Mouse (Mus musculus) neural tube, embryonic 14.5 days (tissue): ENCODE measurements around the gene Nenf. TPM values are rescaled to one million over a fixed set of nuclear protein-coding genes. Genes with fewer than 3 reads are reported as not detected.

Experiments used
- ATAC-seq: fragments of 200-750 bp; cut with Nextera tagmentation; 2 replicates; pipeline ENCODE4 v1.8.0; 2017; ENCODE audit warnings: low read depth, mild to moderate bottlenecking, moderate TSS enrichment, moderate library complexity
- H3K27ac ChIP-seq: fragments of 300-500 bp; sonication (generic); 2 replicates; pipeline ENCODE4 v1.5.1; 2014; ENCODE audit warnings: low read depth, mild to moderate bottlenecking, control low read depth, low read length, moderate library complexity, mixed read lengths
- H3K27me3 ChIP-seq: fragments of 300-500 bp; sonication (generic); 2 replicates; pipeline ENCODE4 v1.6.1; 2014; ENCODE audit warnings: low read length; ENCODE audit not compliant: control insufficient read depth, insufficient read depth
- H3K36me3 ChIP-seq: fragments of 300-500 bp; sonication (generic); 2 replicates; pipeline ENCODE4 v1.6.1; 2014; ENCODE audit warnings: low read length, mixed read lengths; ENCODE audit not compliant: control insufficient read depth, insufficient read depth
- H3K4me1 ChIP-seq: fragments of 300-500 bp; sonication (generic); 2 replicates; pipeline ENCODE4 v1.6.1; 2014; ENCODE audit warnings: low read length; ENCODE audit not compliant: control insufficient read depth, insufficient read depth
- H3K4me2 ChIP-seq: fragments of 300-500 bp; sonication (generic); 2 replicates; pipeline ENCODE4 v1.6.1; 2014; ENCODE audit warnings: mild to moderate bottlenecking, low read depth, low read length, control low read depth
- H3K4me3 ChIP-seq: fragments of 300-500 bp; sonication (generic); 2 replicates; pipeline ENCODE4 v1.5.1; 2014; ENCODE audit warnings: low read depth, low read length, control low read depth, mixed read lengths
- H3K9ac ChIP-seq: fragments of 300-500 bp; sonication (generic); replicated peaks from 2 replicates; pipeline ENCODE4 v1.6.1; 2014; ENCODE audit warnings: low read depth, mild to moderate bottlenecking, control low read depth, low read length, mixed read lengths
- H3K9me3 ChIP-seq: fragments of 300-500 bp; sonication (generic); 2 replicates; pipeline ENCODE4 v1.6.1; 2016; ENCODE audit warnings: low read length; ENCODE audit not compliant: control insufficient read depth
- WGBS: fragments of 180-500 bp; shearing (Covaris S2); extraction: QIAGEN DNeasy Blood & Tissue Kit; methylation state at CpG from one replicate; pipeline ENCODE4 v1.1.7; 2014; 5-methylcytosine and 5-hydroxymethylcytosine counted together
- polyA plus RNA-seq: library from polyadenylated mRNA; unstranded; fragments of >200 nt; fragmentation: Nextera tagmentation; extraction: Ambion mirVana; gene quantifications from 2 replicates; pipeline ENCODE4 v1.2.1, GENCODE M21; 2014

The Nenf gene
- polyA plus RNA-seq, 1 experiment from 2014 or later: 167 TPM

DNA sequence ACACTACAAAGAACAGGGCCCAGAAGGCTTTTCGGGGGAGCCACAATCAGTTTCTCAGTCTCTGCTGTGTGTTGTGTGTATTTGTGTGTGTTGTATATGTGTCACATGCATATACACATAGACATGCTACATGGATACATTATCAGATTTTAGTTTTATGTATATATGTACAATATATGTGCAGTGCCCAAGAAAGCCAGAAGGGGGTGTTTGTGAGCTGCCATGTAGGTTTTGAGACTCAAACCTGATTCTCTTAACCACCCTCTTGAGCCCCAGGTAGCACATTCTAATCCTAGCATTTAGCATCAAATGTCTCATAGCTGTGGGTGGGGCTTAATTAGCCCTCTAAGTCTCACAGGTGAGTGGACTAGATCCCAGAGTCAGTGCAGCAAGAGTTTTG, 35.7 kb downstream of the Nenf start:
- Histone ChIP-seq H3K36me3 (no peaks in the 10 kb centered on the region), H3K9ac (no peak overlapping the region), H3K9me3 (no peaks in the 10 kb centered on the region), H3K4me2 (no peak overlapping the region), H3K4me3 (no peak overlapping the region), H3K27me3 (no peaks in the 10 kb centered on the region), H3K4me1 (no peaks in the 10 kb centered on the region), H3K27ac (no peak overlapping the region)
- 94% methylated on average over 1 of the region's 1 CpGs for WGBS
- no peak for ATAC-seq

- ATAC-seq: no peak
- no peaks in the 10 kb centered on the region for H3K4me1 ChIP-seq
Measured at GRCm38 (mm10) chr1:191281171-191281570, 36.8 kb downstream of the Nenf start.

GRCm38 (mm10) chr1:191278324-191278723, 39.7 kb downstream of the Nenf start:
- Histone ChIP-seq H3K4me1 (no peaks in the 10 kb centered on the region), H3K9ac (no peak overlapping the region), H3K4me3 (no peak overlapping the region), H3K27ac (no peak overlapping the region), H3K27me3 (no peaks in the 10 kb centered on the region), H3K4me2 (no peak overlapping the region), H3K9me3 (no peaks in the 10 kb centered on the region), H3K36me3 (no peaks in the 10 kb centered on the region)
- 85% methylated on average over 4 of the region's 4 CpGs for WGBS
- no peak for ATAC-seq

More at GRCm38 (mm10) chr1:191281171-191281570, 36.8 kb downstream of the Nenf start:
- Histone ChIP-seq H3K9ac (no peak overlapping the region), H3K4me2 (no peak overlapping the region), H3K27me3 (no peaks in the 10 kb centered on the region), H3K36me3 (no peaks in the 10 kb centered on the region), H3K27ac (no peak overlapping the region), H3K9me3 (no peaks in the 10 kb centered on the region), H3K4me3 (no peak overlapping the region)
- 72% methylated on average over 7 of the region's 7 CpGs for WGBS

- Histone ChIP-seq H3K36me3 (no peaks in the 10 kb centered on the region), H3K9ac (no peak overlapping the region), H3K27ac (no peak overlapping the region), H3K27me3 (no peaks in the 10 kb centered on the region), H3K9me3 (no peaks in the 10 kb centered on the region), H3K4me2 (no peak overlapping the region), H3K4me1 (no peaks in the 10 kb centered on the region), H3K4me3 (no peak overlapping the region)
- no peak for ATAC-seq
- WGBS: 81% methylated on average over 14 of the region's 14 CpGs
Measured at GRCm38 (mm10) chr1:191277549-191278059, 40.4 kb downstream of the Nenf start.

GRCm38 (mm10) chr1:191276181-191276580, 41.8 kb downstream of the Nenf start:
- Histone ChIP-seq H3K27ac (no peak overlapping the region), H3K9me3 (no peaks in the 10 kb centered on the region), H3K36me3 (no peaks in the 10 kb centered on the region), H3K4me3 (no peak overlapping the region), H3K4me2 (no peak overlapping the region), H3K9ac (no peak overlapping the region), H3K27me3 (no peaks in the 10 kb centered on the region), H3K4me1 (no peaks in the 10 kb centered on the region)
- ATAC-seq: no peak
- 92% methylated on average over 7 of the region's 7 CpGs for WGBS

DNA sequence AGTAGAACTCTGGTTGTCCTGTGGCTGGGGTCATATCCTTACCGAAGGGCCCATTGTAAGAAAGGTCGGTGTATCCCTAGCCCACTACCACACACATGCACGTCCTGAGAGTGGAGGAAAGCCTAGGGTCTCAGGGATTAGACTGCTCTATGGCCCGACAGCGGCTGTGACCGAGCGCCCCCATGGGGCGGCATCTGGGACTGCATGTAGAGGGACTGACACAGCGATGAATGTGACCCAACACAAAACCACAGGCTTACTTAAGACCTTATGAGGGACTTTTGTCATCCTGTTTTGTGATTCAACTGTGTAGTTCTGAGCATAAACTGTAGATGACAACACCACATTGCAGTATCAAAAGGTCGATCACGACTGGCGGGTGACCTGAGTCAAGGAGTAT, 42.5 kb downstream of the Nenf start:
- H3K4me1 ChIP-seq: no peaks in the 10 kb centered on the region
- H3K27me3 ChIP-seq: no peaks in the 10 kb centered on the region
- H3K9ac ChIP-seq: no peak overlapping the region
- WGBS: 7% methylated on average over 12 of the region's 12 CpGs
- H3K9me3 ChIP-seq: no peaks in the 10 kb centered on the region
- H3K4me2 ChIP-seq: no peak overlapping the region
- H3K36me3 ChIP-seq: no peaks in the 10 kb centered on the region
- ATAC-seq: peak; percentile 76; the same call in 1 of the 2 replicates
- H3K4me3 ChIP-seq: no peak overlapping the region
- no peak overlapping the region for H3K27ac ChIP-seq

DNA sequence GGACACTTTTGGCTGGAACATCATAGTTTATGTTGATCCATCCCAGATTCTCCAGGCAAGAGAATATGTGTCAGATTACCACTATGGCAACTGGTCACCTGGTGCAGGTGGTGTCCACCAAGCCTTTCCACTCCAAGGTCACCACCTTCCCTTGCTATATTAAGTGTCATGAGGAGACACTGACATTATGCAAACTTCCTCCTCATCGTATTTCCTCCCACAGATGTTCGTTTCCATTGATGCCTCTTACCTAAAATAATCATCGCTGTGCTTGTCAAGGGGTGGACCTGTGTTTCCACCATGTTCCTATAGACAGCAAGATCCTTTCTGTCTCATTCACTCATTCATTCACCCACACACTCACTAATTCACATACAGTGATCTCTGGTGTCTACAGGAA, 45.3 kb downstream of the Nenf start:
- Histone ChIP-seq H3K4me3 (no peak overlapping the region), H3K9me3 (no peaks in the 10 kb centered on the region), H3K4me2 (no peak overlapping the region), H3K9ac (no peak overlapping the region), H3K36me3 (no peaks in the 10 kb centered on the region), H3K27me3 (no peaks in the 10 kb centered on the region), H3K27ac (no peak overlapping the region), H3K4me1 (no peaks in the 10 kb centered on the region)
- 91% methylated on average over 3 of the region's 3 CpGs for WGBS
- no peak for ATAC-seq

DNA sequence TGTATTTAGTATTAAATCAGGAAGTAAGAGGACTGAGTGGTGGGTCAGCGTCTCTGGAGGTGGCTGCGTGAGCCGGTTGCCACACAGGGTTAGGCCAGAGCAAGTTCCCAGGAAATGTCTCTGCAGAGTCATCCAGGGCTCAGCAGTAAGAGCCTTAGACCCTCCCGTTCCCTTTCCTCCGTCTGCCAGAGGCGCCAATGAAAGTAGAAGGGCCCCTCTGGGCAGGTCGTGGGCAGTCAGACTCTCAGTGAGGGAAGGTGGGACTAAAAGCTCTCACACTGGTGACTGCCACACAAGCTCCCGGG, 48.4 kb downstream of the Nenf start:
- H3K36me3 ChIP-seq: no peaks in the 10 kb centered on the region
- no peaks in the 10 kb centered on the region for H3K9me3 ChIP-seq
- H3K4me3 ChIP-seq: no peak overlapping the region
- H3K27me3 ChIP-seq: no peaks in the 10 kb centered on the region
- ATAC-seq: no peak
- WGBS: 63% methylated on average over 8 of the region's 8 CpGs
- H3K4me2 ChIP-seq: no peak overlapping the region
- no peak overlapping the region for H3K27ac ChIP-seq
- H3K9ac ChIP-seq: no peak overlapping the region
- H3K4me1 ChIP-seq: no peaks in the 10 kb centered on the region

DNA sequence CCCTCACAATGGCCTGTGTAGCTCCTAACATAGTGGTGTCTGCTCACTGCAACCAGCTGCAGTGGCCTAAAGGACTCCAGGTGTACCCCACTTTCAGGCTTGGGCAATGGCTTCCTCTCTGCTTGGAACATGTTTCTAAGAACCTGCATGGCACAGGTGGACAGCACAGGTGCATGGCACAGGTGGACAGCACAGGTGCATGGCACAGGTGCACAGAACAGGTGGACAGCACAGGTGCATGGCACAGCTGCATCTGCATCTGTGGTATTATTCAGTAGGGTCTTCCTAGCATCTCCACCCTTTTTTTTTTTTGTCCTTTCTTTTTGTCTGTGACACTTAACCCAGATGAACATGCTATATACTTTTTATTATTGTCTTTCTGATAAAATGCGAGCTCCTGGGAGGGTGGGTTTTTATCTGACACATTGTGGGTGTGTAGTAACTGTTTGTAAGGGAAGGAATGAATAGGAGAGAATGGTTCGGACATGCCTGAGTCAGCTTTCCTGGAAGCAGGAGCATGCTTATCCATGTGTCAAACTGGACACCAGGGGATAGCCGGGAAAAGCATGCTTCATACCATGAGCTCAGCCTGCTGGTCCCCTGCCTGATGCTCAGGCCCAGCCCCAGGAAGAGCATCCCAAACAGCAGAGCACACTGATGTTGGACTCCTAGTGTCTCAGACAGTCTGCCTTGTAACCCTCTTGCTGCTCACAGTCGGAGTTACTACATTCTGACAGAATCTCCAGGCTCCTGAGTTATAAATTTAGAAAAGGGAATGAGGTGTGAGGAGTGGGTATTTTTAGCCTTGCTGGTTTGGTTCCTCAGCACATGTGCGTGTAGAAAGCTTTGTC, 49.0 kb downstream of the Nenf start:
- no peak for ATAC-seq
- no peaks in the 10 kb centered on the region for H3K4me1 ChIP-seq
- 76% methylated on average over 5 of the region's 5 CpGs for WGBS

More for the DNA sequence above, 49.0 kb downstream of the Nenf start:
- Histone ChIP-seq H3K9me3 (no peaks in the 10 kb centered on the region), H3K36me3 (no peaks in the 10 kb centered on the region), H3K27ac (no peak overlapping the region), H3K27me3 (no peaks in the 10 kb centered on the region), H3K4me3 (no peak overlapping the region), H3K9ac (no peak overlapping the region), H3K4me2 (no peak overlapping the region)
